Mouse (Mus musculus) heart, adult 8-10 months (tissue): ENCODE results near the gene Kcne3. TPM values are rescaled to one million over a fixed set of nuclear protein-coding genes. Genes with fewer than 3 reads are reported as not detected.

Experiments
- DNase-seq: peaks from one replicate; pipeline ENCODE4 v3.0.0; 2022; ENCODE audit warnings: low spot score
- total RNA-seq, 4 experiments: library from RNA; stranded (reverse); gene quantifications; 2 replicates each; pipeline ENCODE4 v1.2.4; 2022

Gene Kcne3
- total RNA-seq, 4 experiments from 2014 or later: 0.28 to 1.5 (median 0.66) TPM

DNA sequence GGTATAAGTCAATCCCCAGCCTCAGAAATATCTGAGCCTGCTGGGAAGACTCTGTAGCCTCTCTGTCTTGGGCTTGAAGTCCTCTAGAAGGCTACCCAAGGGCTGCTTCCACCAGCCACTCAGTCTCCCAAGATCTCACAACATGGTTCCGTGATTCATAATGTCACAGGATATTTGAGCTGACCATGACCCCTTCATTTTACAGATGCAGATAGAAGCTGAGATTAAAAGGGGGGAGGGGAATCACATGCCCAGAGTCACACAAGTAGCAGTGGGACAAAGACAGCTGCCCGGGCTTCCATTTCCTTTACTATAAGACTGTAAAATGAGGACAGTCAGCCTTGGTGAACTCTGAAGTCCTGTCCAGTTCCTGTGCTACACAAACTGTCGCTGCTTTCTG is 5.3 kb downstream of the Kcne3 start:
- no peak for DNase-seq

DNA sequence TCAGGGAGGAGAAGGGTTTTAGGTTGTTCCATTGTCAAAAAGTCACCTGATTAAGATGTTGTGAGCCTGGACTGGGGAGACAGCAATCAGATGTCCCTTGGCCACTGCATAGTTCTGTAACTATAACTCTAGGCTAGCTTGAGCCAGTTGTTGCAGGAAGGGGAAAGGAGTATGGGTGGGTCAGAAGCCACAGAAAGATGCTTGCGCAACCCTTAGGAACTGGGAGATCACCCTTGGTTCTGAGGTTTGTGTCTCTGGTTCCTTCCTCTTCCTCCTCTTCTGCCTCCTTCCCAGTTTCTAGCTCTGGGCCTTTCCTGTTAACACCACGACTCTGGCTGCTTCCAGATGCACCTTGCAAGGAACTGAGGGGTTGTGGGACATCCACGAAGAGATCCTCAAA is 6.1 kb downstream of the Kcne3 start:
- no peak for DNase-seq

DNA sequence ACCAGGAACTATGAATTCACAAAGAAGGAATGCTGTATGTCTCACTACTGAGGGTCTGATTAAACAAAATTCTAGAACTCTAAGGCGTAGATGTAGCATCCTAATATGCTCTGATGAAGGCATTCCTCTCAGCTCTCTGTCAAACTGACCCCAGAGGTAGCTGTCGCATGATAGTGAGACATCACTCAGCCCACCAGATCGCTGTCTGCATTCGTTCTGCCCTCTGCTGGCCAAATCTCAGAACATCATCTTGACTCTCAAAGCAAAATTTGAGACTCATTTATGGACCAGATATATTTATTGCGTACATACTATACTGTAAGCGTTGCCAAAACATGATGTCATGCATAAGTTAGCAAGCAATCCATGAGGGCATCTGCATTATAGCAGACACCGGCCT is 11.3 kb downstream of the Kcne3 start:
- DNase-seq: peak; percentile 30

DNA sequence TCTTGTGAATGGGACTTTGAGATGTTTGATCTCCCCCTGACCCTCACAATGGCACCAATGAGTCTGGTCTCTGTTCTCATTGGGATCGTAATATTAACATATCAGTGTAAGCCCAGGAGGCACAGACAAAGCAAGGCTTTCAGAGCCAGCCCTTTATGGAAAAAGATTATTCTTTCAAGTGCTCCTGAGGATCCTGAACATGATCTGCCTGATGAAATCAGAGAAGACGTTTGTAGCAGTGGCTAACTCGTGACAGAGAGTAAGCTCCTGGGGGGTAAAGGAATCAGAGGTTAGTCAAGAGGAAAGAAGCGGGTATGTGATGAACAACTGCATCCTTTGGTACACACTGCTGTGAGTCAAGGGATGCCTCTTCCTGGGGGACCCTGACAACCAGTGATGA is 13.9 kb downstream of the Kcne3 start:
- DNase-seq: no peak

DNA sequence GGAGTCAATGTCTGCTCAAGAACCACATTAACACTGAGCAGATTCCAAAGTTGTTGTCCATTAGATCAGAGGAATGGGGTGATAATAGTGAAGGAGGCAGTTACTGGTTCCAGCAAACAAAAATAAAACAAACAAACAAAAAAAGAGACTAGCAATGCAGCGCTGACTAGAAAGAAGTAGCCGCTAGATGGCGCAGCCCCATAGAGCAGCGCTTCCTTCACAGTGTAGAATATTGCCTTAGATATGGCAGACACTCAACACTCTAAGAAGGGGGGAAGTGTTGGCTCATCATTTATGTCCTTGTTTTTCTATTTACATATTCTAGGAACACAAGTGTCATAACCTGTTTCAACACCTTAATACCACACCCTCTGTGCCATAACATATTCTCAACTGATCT is 14.5 kb downstream of the Kcne3 start:
- peak; percentile 36 for DNase-seq

DNA sequence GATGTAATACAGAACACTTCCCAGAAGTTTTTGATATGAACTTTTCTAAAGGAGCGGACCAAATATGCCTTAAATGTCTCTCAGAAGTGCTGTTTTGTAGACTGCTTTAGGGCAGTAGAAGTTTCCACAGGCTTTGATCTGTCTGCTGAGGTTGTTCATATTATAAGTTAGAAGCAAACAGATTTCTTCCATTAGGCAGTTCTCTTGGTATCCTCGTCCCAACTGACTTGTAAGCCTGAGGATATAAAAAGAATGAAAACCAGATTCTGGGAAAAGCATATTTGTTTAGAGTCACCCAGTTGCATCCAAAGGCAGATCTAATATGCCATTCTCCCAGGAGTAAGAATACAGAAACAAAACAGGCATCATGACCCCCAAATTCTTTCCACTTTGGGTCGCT is 24.9 kb downstream of the Kcne3 start:
- DNase-seq: no peak

DNA sequence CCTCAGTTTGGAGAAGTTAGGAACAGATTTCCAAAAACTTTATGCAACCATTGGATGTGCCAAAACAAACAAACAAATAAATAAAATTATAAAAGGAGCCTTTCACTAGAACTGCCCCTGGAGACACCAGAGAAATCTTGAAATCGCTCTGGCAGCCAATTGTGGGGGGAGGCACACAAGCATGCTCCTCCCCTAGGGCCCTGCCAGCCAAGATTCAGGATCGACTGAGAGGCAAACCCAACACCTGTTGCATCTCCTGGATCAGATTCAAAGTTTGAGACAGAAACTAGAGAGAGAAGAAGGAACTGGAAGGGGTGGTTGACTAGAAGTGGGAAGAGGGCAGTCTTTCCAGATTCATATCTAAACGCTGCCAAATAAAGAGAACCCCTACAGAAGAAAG is 27.3 kb downstream of the Kcne3 start:
- no peak for DNase-seq

DNA sequence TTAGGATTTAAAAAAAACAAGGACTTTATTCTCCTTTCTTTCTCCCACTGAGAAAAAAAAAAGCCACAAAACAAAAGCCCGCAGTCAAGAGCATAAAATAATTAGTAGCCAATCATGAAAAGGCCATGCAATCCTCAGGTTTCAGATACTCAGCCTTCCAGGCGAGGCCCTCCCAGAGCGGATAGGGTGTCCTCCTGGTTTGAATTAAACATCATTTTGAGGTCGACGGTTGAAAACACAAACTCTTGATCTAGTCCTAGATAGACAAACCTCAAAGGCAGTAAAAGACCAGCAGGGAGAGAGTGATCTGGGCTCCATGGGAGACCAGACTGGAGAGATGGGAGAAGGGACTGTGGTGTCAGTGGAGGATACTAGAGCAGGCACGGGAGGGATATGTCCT is 28.6 kb downstream of the Kcne3 start:
- DNase-seq: no peak

DNA sequence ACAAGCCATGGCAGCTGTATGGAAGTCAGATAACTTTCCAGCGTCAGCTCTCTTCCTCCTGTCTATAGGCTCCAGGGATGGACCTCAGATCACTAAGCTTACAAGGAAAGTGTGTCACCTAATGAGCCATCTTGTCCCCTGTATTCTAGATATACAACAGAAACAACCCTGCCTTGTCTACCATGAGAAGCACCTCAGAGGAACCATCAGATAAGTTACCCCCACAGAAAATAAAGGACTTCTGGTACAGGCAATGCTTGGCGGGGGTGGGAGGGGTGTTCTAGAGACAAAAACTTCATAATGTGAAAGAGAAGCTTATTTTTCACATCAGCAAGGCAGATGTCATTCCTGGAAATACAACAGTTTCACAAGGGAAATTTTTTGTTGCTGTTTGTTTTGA is 29.8 kb downstream of the Kcne3 start:
- no peak for DNase-seq

DNA sequence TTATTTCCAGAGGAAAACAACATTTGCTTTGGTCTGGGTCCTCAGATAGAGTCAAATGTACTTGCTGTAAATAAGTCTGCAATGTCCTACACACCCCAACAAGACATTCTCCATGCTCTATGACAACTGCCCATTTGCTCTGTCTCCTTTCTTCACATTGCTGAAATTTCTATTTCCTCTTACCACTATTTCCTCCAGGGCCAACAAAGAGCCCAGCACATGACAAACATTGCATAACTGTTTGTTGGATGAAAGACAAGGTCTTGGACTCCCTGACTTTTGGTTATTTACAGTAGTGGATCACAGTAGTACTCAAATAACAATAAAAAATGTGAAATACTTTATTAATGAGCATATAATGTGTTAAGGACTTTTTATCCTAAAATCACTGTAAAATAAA is 31.6 kb downstream of the Kcne3 start:
- DNase-seq: no peak

DNA sequence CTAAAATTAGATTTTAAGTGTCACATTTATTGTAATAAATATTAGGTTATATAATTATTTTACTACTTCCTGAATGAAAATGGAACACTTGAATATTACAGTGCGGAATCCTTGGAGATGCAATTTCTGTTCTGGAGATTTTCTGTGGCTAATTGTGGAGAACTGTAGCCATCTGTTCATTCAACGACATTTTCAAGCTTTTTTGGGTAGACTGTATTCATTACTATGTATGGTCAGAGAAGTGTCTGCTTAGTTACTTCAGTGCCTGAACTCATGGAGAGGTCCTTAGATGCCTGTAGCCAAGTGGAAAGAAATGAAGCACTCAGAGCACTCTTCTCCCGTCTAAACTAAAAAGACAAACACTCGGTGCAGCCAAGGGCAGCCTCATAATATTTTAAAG is 38.0 kb downstream of the Kcne3 start:
- no peak for DNase-seq

DNA sequence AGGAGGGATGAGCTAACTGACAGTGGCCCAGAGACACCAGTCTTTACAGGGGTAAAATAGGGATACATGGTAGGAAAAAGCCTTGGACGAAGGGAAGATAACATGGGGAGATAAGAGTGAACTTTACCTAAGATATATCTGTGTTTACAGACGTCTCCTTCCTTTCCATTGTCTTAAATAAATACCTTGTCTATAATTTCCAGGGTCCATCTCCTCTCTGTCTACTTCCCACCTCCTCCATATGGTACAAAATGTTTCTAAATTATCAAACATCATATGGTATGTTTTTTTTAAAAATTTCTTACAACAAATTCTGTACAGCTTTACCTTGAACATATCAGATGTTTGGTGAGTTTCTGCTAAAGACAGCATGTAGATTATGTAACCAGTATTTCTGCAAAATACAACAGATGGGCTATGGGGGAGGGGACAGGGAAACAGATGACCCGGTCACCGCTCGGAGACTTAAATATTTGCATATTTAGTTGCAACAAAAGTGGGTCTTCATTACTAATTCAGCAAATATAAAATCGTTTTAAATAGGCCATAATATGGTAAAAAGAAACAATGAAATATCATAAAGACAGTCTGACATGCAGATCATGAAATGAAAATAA is 38.9 kb downstream of the Kcne3 start:
- DNase-seq: no peak

DNA sequence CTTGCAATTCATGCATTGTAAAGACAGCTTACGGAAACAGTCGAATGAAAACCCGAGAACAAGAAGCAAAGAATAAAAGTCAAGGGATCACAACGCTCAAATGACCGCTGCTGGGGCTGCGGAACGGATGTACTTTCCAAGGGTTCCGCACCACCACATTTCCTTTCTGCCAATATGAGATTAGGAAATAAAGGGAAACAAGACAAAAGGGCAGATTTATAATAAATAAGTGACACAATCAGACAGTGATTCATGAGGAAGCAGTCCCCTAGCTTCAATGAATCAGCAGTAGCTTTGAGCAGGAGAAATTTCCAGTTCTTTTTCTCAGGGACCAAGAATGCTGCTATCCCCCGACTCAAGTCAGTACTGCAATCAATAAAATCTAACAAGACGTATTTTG is 39.7 kb downstream of the Kcne3 start:
- no peak for DNase-seq

DNA sequence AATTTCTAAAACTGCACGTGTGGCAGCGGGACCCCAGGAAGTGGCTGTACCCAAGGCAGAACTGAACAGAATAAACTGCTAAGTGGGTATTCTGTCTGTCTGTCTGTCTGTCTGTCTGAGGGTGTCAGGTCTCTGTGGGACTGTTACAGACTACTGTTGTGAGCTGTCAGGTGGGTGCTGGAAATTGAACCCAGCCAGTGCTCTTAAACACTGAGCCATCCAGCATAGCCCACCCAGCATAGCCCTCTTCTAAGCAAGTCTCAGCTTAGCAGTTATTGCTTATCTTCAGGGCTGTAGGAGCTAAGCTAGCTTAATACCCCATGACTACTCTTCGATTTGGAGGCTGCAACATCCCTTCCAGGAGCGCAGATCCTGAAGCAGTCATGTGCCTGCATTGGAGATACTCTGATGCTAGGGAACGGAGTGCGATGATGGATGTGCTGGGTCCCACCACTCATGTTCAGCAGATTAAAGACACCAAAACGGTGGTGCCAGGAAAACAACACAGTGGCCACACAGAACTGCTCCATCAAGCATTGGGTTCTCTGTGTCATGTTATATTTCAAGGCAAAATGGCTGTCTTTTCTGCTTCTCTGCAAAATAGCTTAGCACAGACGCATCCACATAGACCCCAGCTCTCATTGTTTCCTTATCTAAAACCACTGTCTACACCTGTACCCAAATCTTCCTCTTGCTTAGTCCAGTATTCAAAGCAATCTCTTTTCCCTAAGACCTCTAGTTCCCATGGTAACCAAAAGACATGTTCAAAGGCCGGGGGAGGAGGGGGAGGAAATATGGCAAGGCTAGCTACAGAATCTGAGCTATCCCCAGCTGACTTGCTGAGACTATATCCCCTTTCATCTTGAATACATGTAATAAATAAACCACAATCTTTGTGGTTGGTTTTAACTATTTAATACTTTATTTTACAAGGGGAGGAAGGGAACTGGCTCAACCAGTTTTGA is 40.6 kb downstream of the Kcne3 start:
- no peak for DNase-seq

DNA sequence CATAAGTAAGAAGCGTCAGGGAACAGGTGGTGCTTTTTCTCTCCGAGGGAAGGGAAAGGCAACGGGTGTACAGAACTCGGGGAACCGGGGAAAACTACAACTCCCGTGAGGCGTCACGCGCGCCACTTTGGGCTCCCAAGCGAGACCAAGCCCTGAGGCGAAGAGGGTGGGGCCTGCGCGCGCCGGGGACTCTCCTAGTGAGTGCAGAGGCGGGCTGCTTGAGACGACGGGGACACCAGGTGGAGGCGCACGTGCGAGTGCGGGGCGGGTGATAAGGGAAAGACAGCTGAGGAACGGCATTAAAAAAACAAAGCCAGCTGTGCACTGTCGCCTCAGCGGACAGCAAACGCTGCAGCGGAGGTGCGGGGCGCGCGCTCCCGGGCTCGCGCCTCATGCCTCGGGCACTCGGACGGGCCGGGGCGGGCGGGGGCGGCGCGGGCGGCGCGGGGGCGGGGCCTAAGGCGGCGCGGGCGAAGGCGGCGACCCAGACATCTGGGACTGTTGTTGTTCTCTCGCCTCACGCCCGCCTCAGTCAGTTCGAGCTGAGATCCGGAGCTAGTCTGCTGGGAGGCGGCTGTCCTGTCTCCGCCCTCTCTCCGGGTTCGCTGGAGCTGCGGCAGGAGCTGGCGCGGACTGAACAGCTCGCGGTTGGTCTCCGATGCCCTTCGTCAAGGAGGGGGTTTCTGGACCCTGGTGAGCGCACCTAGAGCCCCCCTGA is 51.0 kb downstream of the Kcne3 start, which contains the start of gene Pgm2l1:
Gene Pgm2l1, plus strand, starts transcription at position 237 of the 718 bp plus-strand sequence.
- peak; percentile 96 for DNase-seq

DNA sequence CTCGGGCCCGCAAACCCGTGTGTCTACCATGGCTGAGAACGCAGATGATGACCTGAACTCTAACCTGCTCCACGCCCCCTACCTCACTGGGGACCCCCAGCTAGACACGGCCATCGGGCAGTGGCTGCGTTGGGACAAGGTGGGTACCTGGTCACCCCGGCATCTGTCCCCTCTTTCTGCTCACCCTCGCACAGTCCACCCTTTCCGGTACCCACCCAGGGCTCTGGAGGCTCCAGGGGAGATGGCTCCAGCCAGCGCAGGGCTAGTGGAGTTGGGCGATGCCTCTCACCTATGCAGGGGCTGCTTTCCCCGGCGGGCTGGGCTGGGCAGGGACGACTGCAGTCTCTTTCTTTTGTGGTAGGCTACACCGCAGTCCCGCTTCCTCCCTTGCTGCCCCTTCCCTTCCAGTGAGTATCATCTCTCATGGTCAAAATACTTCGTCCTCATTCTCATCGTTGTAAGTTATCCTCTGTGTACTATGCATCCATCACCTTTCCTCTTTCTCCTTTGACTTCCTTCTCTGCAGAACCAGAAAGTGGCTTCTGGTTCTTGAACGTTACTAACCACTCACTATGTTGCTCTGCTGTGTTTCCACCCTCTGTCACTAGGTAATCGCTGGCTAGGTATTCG is 51.7 kb downstream of the Kcne3 start:
- no peak for DNase-seq

DNA sequence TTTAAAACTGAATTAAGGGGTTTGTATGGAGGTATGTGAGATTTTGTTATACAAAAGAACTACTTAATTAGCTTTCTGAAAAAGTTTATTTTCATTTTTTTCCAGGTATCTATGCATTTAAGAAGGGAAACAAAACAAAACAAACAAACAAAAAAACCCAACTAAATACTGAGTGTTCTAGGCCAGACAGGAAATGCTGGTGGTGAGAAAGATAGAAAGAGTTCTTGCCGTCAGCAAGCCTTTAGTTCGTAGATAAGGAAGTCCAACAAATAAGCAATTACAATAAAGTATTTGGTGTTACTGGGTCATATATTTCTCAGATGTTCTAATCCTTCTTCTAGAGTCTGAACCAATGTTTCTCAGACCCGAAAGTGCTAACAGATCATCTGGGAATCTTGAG is 52.7 kb downstream of the Kcne3 start:
- DNase-seq: no peak

DNA sequence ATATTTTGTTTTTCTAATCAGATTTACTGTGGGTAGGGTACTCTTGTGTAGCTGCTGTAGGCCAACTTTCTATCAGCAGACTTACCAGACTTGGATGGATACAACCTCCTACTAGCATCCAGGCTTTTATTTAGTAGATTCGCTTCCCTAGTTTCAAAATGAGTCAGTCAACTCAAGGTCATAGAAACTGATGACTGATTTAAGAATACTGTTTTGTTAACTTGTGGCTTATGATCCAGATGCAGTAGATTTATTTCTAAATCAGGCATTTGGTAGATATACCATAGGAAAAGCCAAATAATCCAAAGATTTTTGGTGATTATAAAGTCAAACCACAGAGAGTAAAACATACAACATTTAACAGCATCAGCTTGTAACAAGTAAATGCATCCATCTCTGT is 54.3 kb downstream of the Kcne3 start:
- no peak for DNase-seq

DNA sequence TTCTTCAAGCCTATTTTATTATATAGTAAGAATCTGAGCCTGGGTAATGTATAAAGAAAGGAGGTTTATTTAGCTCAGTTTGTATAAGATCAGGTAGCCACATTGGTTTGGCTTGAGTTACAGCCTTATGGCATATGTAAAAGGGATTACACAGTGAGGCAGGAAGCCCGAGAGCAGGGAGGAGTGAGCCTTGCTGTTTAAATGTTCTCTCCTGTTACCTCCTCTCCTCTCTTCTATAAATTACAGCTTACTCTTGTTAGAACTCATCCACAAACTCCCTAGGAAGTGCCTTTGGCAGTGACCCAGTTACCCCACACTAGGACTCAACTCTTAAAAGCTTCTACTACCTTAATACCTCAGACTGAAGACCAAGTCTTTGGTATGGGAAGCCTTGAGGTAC is 55.4 kb downstream of the Kcne3 start:
- DNase-seq: no peak

DNA sequence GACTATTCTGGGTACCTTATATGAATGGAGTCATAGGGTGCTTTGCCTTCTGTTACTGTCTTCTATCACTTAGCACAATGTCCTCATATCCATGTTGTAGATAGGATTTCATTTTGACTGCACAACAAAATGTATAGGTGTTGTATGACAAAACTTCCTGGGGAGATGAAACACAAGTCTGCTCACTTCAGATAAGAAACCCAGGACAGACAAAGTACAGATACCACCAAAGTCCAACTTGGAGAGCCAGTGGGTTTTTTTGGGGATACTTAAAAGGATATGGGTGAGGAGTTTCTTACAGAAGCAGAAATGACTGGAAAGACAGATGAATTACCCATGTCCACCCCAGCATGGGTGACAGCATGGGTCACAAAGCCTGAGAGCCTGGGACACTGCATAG is 57.4 kb downstream of the Kcne3 start:
- no peak for DNase-seq
